Mouse (Mus musculus): ENCODE data around the gene Gm13275. TPM values are rescaled to one million over a fixed set of nuclear protein-coding genes. Genes with fewer than 3 reads are reported as not detected.
"Not testable (repeated sequence)": the region's sequence is repeated elsewhere in the genome, so short reads cannot be mapped to it uniquely, and the experiment has no call there.

Gene Gm13275
- not detected in 2 replicates for polyA plus RNA-seq (2016; fragmentation: Nextera tagmentation; extraction: Ambion mirVana)

GRCm38 (mm10) chr4:88793936-88794675, at the start of gene Gm13275:
Gene Gm13275 (plus strand): TSS chr4:88794487.
- not testable (repeated sequence) for H3K9me3 ChIP-seq; H3K36me3 ChIP-seq (replicated peaks); DNase-seq (ENCODE audit: extremely low spot score, low spot score); H3K4me1 ChIP-seq; H3K27me3 ChIP-seq (ENCODE audit: poor library complexity, severe bottlenecking); H3K27ac ChIP-seq; H3K4me3 ChIP-seq
- 0% methylated on average over 17 of the region's 52 CpGs for WGBS

GRCm38 (mm10) chr4:88749926-88750325, 44.4 kb upstream of the Gm13275 start:
- no peaks in the 10 kb centered on the region for H3K9me3 ChIP-seq
- peaks cover 12% of the 10 kb centered on the region for H3K4me1 ChIP-seq
- H3K36me3 ChIP-seq (replicated peaks), result no peaks in the 10 kb centered on the region
- no peak for DNase-seq (ENCODE audit: extremely low spot score, low spot score)
- no peak overlapping the region for H3K27ac ChIP-seq
- 57% methylated on average over 6 of the region's 6 CpGs for WGBS
- H3K4me3 ChIP-seq, result no peak overlapping the region
- no peaks in the 10 kb centered on the region for H3K27me3 ChIP-seq (ENCODE audit: poor library complexity, severe bottlenecking)

- not testable (repeated sequence) for DNase-seq (ENCODE audit: extremely low spot score, low spot score); H3K27ac ChIP-seq; H3K9me3 ChIP-seq; H3K36me3 ChIP-seq (replicated peaks); H3K27me3 ChIP-seq (ENCODE audit: poor library complexity, severe bottlenecking); H3K4me3 ChIP-seq; H3K4me1 ChIP-seq
- WGBS, result 65% methylated on average over 15 of the region's 15 CpGs
Measured at GRCm38 (mm10) chr4:88754818-88755340, 39.4 kb upstream of the Gm13275 start, which contains the start of gene Gm13271. Gene Gm13271 (plus strand): TSS chr4:88754868.

- H3K9me3 ChIP-seq; H3K4me1 ChIP-seq; H3K36me3 ChIP-seq (replicated peaks); H3K27me3 ChIP-seq (ENCODE audit: poor library complexity, severe bottlenecking): not testable (repeated sequence)
- peak; percentile 46 for DNase-seq (ENCODE audit: extremely low spot score, low spot score)
- WGBS, result 14% methylated on average over 29 of the region's 31 CpGs
- peak overlapping the region; percentile 62 for H3K4me3 ChIP-seq
- H3K27ac ChIP-seq, result peak overlapping the region; percentile 85
Measured at GRCm38 (mm10) chr4:88756581-88757513, 37.4 kb upstream of the Gm13275 start.

GRCm38 (mm10) chr4:88757628-88758031, 36.7 kb upstream of the Gm13275 start:
- H3K36me3 ChIP-seq (replicated peaks); H3K4me1 ChIP-seq; H3K27me3 ChIP-seq (ENCODE audit: poor library complexity, severe bottlenecking); H3K9me3 ChIP-seq: not testable (repeated sequence)
- WGBS, result 0% methylated on average over 18 of the region's 21 CpGs
- Histone ChIP-seq H3K27ac (peak overlapping the region; percentile 85), H3K4me3 (peak overlapping the region; percentile 62)
- DNase-seq (ENCODE audit: extremely low spot score, low spot score), result peak; percentile 82

GRCm38 (mm10) chr4:88758751-88759150, 35.5 kb upstream of the Gm13275 start:
- H3K9me3 ChIP-seq; DNase-seq (ENCODE audit: extremely low spot score, low spot score); H3K4me3 ChIP-seq; H3K36me3 ChIP-seq (replicated peaks); H3K27ac ChIP-seq; H3K27me3 ChIP-seq (ENCODE audit: poor library complexity, severe bottlenecking): not testable (repeated sequence)
- H3K4me1 ChIP-seq, result peaks cover 10% of the 10 kb centered on the region
- 88% methylated on average over 9 of the region's 9 CpGs for WGBS

GRCm38 (mm10) chr4:88759610-88760268, 34.5 kb upstream of the Gm13275 start, which contains the start of gene Gm13283:
Gene Gm13283 (plus strand): TSS chr4:88760119.
- not testable (repeated sequence) for DNase-seq (ENCODE audit: extremely low spot score, low spot score); H3K9me3 ChIP-seq; H3K27me3 ChIP-seq (ENCODE audit: poor library complexity, severe bottlenecking); H3K36me3 ChIP-seq (replicated peaks)
- H3K4me3 ChIP-seq, result peak within 1 kb of the TSS; percentile 44
- WGBS, result 27% methylated on average over 11 of the region's 14 CpGs
- H3K27ac ChIP-seq, result peak within 1 kb of the TSS; percentile 66; the same call in 1 of the 2 replicates
- H3K4me1 ChIP-seq, result peaks cover 10% of the 10 kb centered on the region

GRCm38 (mm10) chr4:88760431-88760830, 33.9 kb upstream of the Gm13275 start:
- H3K36me3 ChIP-seq (replicated peaks); H3K9me3 ChIP-seq; H3K27me3 ChIP-seq (ENCODE audit: poor library complexity, severe bottlenecking): not testable (repeated sequence)
- WGBS, result under 1% methylated on average over 27 of the region's 28 CpGs
- Histone ChIP-seq H3K27ac (peak overlapping the region; percentile 66; the same call in 1 of the 2 replicates), H3K4me1 (peaks cover 10% of the 10 kb centered on the region), H3K4me3 (peak overlapping the region; percentile 44)
- peak; percentile 64 for DNase-seq (ENCODE audit: extremely low spot score, low spot score)

GRCm38 (mm10) chr4:88761776-88762175, 32.5 kb upstream of the Gm13275 start:
- H3K36me3 ChIP-seq (replicated peaks); H3K27me3 ChIP-seq (ENCODE audit: poor library complexity, severe bottlenecking); H3K9me3 ChIP-seq; H3K4me1 ChIP-seq; H3K27ac ChIP-seq; DNase-seq (ENCODE audit: extremely low spot score, low spot score); H3K4me3 ChIP-seq: not testable (repeated sequence)
- WGBS, result 75% methylated on average over 6 of the region's 8 CpGs

- DNase-seq (ENCODE audit: extremely low spot score, low spot score); H3K27me3 ChIP-seq (ENCODE audit: poor library complexity, severe bottlenecking); H3K4me1 ChIP-seq; H3K9me3 ChIP-seq; H3K27ac ChIP-seq; H3K36me3 ChIP-seq (replicated peaks); H3K4me3 ChIP-seq: not testable (repeated sequence)
- 54% methylated on average over 9 of the region's 9 CpGs for WGBS
Measured at GRCm38 (mm10) chr4:88762341-88762740, 31.9 kb upstream of the Gm13275 start.

- H3K4me3 ChIP-seq, result peak overlapping the region; percentile 45
- not testable (repeated sequence) for H3K27ac ChIP-seq; H3K4me1 ChIP-seq; H3K36me3 ChIP-seq (replicated peaks); H3K27me3 ChIP-seq (ENCODE audit: poor library complexity, severe bottlenecking); H3K9me3 ChIP-seq
- peak; percentile 63 for DNase-seq (ENCODE audit: extremely low spot score, low spot score)
- WGBS, result 2% methylated on average over 40 of the region's 42 CpGs
Measured at GRCm38 (mm10) chr4:88763384-88764018, 30.8 kb upstream of the Gm13275 start.

- WGBS, result no CpG with 5 or more reads among the region's 32 CpGs
- not testable (repeated sequence) for H3K27me3 ChIP-seq (ENCODE audit: poor library complexity, severe bottlenecking); H3K36me3 ChIP-seq (replicated peaks); H3K4me3 ChIP-seq; DNase-seq (ENCODE audit: extremely low spot score, low spot score); H3K9me3 ChIP-seq; H3K27ac ChIP-seq; H3K4me1 ChIP-seq
Measured at GRCm38 (mm10) chr4:88773534-88773933, 20.8 kb upstream of the Gm13275 start, which contains the start of gene Gm13290. Gene Gm13290 (plus strand): TSS chr4:88773834.

Data from forebrain, embryonic 10.5 days (tissue).